8 mouse cellular contexts compared by ENCODE assay signal in the genomic region with DNA sequence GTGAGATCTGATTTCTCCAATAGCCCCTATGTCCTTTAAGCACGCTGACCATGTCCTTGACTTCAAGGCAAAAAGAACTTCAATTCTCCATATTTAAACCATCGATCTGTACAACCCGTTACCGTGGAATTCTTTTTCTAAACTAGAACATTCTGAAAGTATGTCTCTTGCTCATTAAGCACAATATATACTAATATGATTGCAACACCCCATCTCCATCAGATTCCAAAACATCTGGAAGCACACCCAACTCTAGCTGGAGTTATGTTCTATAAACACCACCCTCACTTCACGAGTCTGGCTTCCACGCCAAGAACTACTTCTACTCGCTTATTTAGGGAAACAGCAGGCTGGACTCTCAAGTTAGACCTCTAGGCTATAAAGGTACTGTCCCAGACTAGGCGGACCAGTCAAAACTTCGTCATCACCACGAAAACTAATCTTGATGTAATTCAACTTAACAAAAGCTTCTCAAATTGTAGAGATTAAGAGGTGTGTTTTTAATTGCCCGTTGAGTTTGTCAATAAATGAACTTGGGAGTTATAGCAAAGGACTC. TPM values are rescaled to one million over a fixed set of nuclear protein-coding genes. Genes with fewer than 3 reads are reported as not detected.
DNase-seq lines count a peak whose midpoint lies in the region; ATAC-seq lines count a peak whose summit lies in the region.

No protein-coding gene starts in this region.

- peak overlapping the region; percentile 92 for H3K4me3 ChIP-seq in embryonic facial prominence, embryonic 12.5 days
- H3K4me3 ChIP-seq in hindbrain, embryonic 11.5 days (ENCODE audit: low read depth, low read length), result peak overlapping the region; percentile 87

- H3K9me3 ChIP-seq in embryonic facial prominence, embryonic 12.5 days, result no peaks in the 10 kb centered on the region
- H3K9me3 ChIP-seq in hindbrain, embryonic 11.5 days (ENCODE audit: control insufficient read depth, low read length), result no peaks in the 10 kb centered on the region

- DNase-seq in heart, adult 11 months, result peak; percentile 95
- no peak for DNase-seq in heart, postnatal 25 days (ENCODE audit: low spot score)
- peak; percentile 13 for DNase-seq in hindbrain, embryonic 11.5 days (ENCODE audit: low spot score)
- DNase-seq in lung, postnatal 14 days, result peak; percentile 35
- DNase-seq in ovary, adult 18-20 months (ENCODE audit: low spot score), result no peak
- DNase-seq in cerebellum, adult 11-12 months, result no peak
- DNase-seq in urinary bladder, postnatal 10 days (ENCODE audit: low spot score), result no peak

- H3K27me3 ChIP-seq in embryonic facial prominence, embryonic 12.5 days, result no peaks in the 10 kb centered on the region
- H3K27me3 ChIP-seq in hindbrain, embryonic 11.5 days (ENCODE audit: control insufficient read depth, insufficient read depth, low read length), result no peaks in the 10 kb centered on the region

- no peaks in the 10 kb centered on the region for H3K36me3 ChIP-seq in embryonic facial prominence, embryonic 12.5 days
- no peaks in the 10 kb centered on the region for H3K36me3 ChIP-seq in hindbrain, embryonic 11.5 days (ENCODE audit: control insufficient read depth, insufficient read depth, low read length)

- peak overlapping the region; percentile 74 for H3K4me2 ChIP-seq in embryonic facial prominence, embryonic 12.5 days (replicated peaks)
- peak overlapping the region; percentile 80 for H3K4me2 ChIP-seq in hindbrain, embryonic 11.5 days (replicated peaks; ENCODE audit: low read depth, low read length)

- ATAC-seq in embryonic facial prominence, embryonic 12.5 days (ENCODE audit: insufficient number of reproducible peaks, insufficient read depth, low FRiP score, low TSS enrichment), result no peak
- no peak for ATAC-seq in hindbrain, embryonic 11.5 days (ENCODE audit: low FRiP score)

- intact Hi-C loops in heart, postnatal 25 days (cut with DNase I), result no loop called here

- H3K4me1 ChIP-seq in embryonic facial prominence, embryonic 12.5 days, result peaks cover 13% of the 10 kb centered on the region
- H3K4me1 ChIP-seq in hindbrain, embryonic 11.5 days (replicated peaks; ENCODE audit: control insufficient read depth, insufficient read depth, low read length), result no peaks in the 10 kb centered on the region

- 45% methylated on average over 11 of the region's 11 CpGs for WGBS in embryonic facial prominence, embryonic 12.5 days
- 48% methylated on average over 11 of the region's 11 CpGs for WGBS in hindbrain, embryonic 11.5 days

- H3K9ac ChIP-seq in embryonic facial prominence, embryonic 12.5 days, result peak overlapping the region; percentile 87; the same call in 1 of the 2 replicates
- H3K9ac ChIP-seq in hindbrain, embryonic 11.5 days (ENCODE audit: low read depth, low read length), result peak overlapping the region; percentile 87

- H3K27ac ChIP-seq in embryonic facial prominence, embryonic 12.5 days, result 0 out of 2 replicates have a peak overlapping the region, but pooled peaks have one; percentile 90
- no peak overlapping the region for H3K27ac ChIP-seq in hindbrain, embryonic 11.5 days (ENCODE audit: low read depth, low read length)

RNA-seq across cellular contexts. Expression of a gene that starts 1.2 kb away (rescaled TPM):
- total RNA-seq in heart, postnatal 25 days (2021), result 100 to 1,000 TPM; 328 to 348 TPM
- 52.4 and 53.7 TPM in 2 replicates for polyA plus RNA-seq in embryonic facial prominence, embryonic 12.5 days (2016; fragmentation: Nextera tagmentation; extraction: Ambion mirVana)
- 51.0 and 52.0 TPM in 2 replicates for polyA plus RNA-seq in hindbrain, embryonic 11.5 days (2014; fragmentation: Nextera tagmentation; extraction: Ambion mirVana)

RNA-seq across cellular contexts. Expression of a gene that starts 27.7 kb away (rescaled TPM):
- total RNA-seq in heart, postnatal 25 days (2021), result 10 to 100 TPM; 20.3 to 24.2 TPM
- 53.0 and 54.9 TPM in 2 replicates for polyA plus RNA-seq in embryonic facial prominence, embryonic 12.5 days (2016; fragmentation: Nextera tagmentation; extraction: Ambion mirVana)
- 64.5 and 66.4 TPM in 2 replicates for polyA plus RNA-seq in hindbrain, embryonic 11.5 days (2014; fragmentation: Nextera tagmentation; extraction: Ambion mirVana)

RNA-seq across cellular contexts. Expression of a gene that starts 34.1 kb away (rescaled TPM):
- 1 to 10 TPM; 4.9 to 6.6 TPM for total RNA-seq in heart, postnatal 25 days (2021)
- 17.4 and 17.5 TPM in 2 replicates for polyA plus RNA-seq in embryonic facial prominence, embryonic 12.5 days (2016; fragmentation: Nextera tagmentation; extraction: Ambion mirVana)
- 20.5 and 23.8 TPM in 2 replicates for polyA plus RNA-seq in hindbrain, embryonic 11.5 days (2014; fragmentation: Nextera tagmentation; extraction: Ambion mirVana)

RNA-seq across cellular contexts. Expression of a gene that starts 43.4 kb away (rescaled TPM):
- total RNA-seq in heart, postnatal 25 days (2021), result 100 to 1,000 TPM; 225 to 248 TPM
- 380 and 391 TPM in 2 replicates for polyA plus RNA-seq in embryonic facial prominence, embryonic 12.5 days (2016; fragmentation: Nextera tagmentation; extraction: Ambion mirVana)
- 270 and 295 TPM in 2 replicates for polyA plus RNA-seq in hindbrain, embryonic 11.5 days (2014; fragmentation: Nextera tagmentation; extraction: Ambion mirVana)

RNA-seq across cellular contexts. Expression of a gene that starts 43.4 kb away (rescaled TPM):
- total RNA-seq in heart, postnatal 25 days (2021), result 10 to 100 TPM; 39.2 to 47.2 TPM
- 28.1 and 28.7 TPM in 2 replicates for polyA plus RNA-seq in embryonic facial prominence, embryonic 12.5 days (2016; fragmentation: Nextera tagmentation; extraction: Ambion mirVana)
- 31.0 and 35.0 TPM in 2 replicates for polyA plus RNA-seq in hindbrain, embryonic 11.5 days (2014; fragmentation: Nextera tagmentation; extraction: Ambion mirVana)

Comparison
In these comparisons a context has a peak if more than half of its experiments do, and no peak if none do; other contexts are left out.
1. DNase-seq: peak in heart, adult 11 months (single experiment), hindbrain, embryonic 11.5 days (single experiment) and lung, postnatal 14 days (single experiment); none in heart, postnatal 25 days (single experiment), ovary, adult 18-20 months (single experiment), cerebellum, adult 11-12 months (single experiment) and urinary bladder, postnatal 10 days (single experiment).